Comparison of ENCODE assay signal across 9 mouse cellular contexts in the genomic region with DNA sequence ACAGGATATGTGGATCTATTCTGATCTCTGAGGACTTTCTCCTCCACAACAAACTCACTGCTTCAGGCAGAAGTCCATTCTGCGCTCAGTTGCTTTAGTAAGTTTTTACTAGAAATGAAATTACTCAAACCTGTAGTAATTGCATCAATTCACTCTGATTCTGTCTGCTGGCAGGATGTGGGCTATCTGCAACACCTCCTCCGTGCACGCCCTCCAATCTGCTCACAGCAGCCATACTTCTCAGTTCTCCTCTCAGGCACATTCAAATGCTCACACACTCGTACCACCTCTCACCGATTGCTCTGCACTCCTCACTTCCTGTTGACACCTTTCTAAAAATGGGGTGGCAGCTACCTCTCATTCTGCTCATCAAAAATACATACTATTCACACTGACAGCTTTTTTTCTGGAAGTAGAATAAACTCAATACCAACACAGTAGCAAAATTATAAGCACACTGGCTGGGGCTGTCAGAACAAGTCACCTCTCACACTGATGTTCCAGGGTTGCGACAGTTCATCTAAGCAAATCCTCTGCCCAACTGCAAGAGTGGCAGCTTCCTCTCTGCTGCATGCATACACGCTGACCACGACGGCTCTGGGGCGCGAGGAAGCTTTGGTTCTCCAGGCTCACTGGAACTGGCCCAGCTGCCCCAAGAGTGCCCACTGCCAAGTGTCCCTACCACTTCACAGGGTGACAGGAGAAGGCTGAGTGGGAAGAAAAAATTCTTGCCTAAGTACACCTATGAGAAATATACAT. TPM values are rescaled to one million over a fixed set of nuclear protein-coding genes. Genes with fewer than 3 reads are reported as not detected.
DNase-seq lines count a peak whose midpoint lies in the region; ATAC-seq and TF ChIP-seq lines count a peak whose summit lies in the region.
"Had no signal": no experiment of that assay in that cellular context is flagged by ENCODE, and none has a peak within 500 bp of the region (broad histone marks: within the 10 kb centered on the region; RNA-seq: fewer than 3 reads in every experiment).

No protein-coding gene starts in this region.

- H3K4me2 ChIP-seq in heart, embryonic 11.5 days = no peak overlapping the region
- H3K4me2 ChIP-seq in liver, embryonic 16.5 days (ENCODE audit: low read depth, low read length) = no peak overlapping the region
- H3K4me2 ChIP-seq: embryonic facial prominence, embryonic 13.5 days had no signal

- H3K4me3 ChIP-seq in heart, embryonic 11.5 days (ENCODE audit: low read depth, low read length) = no peak overlapping the region
- no peak overlapping the region for H3K4me3 ChIP-seq in heart, embryonic 10.5 days
- H3K4me3 ChIP-seq in liver, embryonic 16.5 days (ENCODE audit: low read depth, low read length) = no peak overlapping the region
- H3K4me3 ChIP-seq in small intestine, adult 2 months (ENCODE audit: low read depth, low read length) = no peak overlapping the region
- H3K4me3 ChIP-seq: embryonic facial prominence, embryonic 13.5 days had no signal

- TF ChIP-seq CTCF in small intestine, adult 2 months (IDR thresholded peaks at IDR 0.05; ENCODE audit: extremely low read depth, insufficient read length, insufficient replicate concordance, low read depth, low read length) = no peak

- H3K4me1 ChIP-seq in heart, embryonic 11.5 days (ENCODE audit: control insufficient read depth, insufficient read depth, low read length) = peaks cover 20% of the 10 kb centered on the region
- peaks cover 30% of the 10 kb centered on the region for H3K4me1 ChIP-seq in heart, embryonic 10.5 days
- H3K4me1 ChIP-seq in liver, embryonic 16.5 days (ENCODE audit: control insufficient read depth, low read depth, low read length) = peaks cover 11% of the 10 kb centered on the region
- H3K4me1 ChIP-seq in small intestine, adult 2 months (ENCODE audit: control insufficient read depth, insufficient read depth, insufficient read length, low read length) = peaks cover 7% of the 10 kb centered on the region; the same call in 1 of the 2 replicates

- peak overlapping the region; percentile 25; the same call in 1 of the 2 replicates for H3K27ac ChIP-seq in heart, embryonic 11.5 days (ENCODE audit: low read depth, low read length)
- H3K27ac ChIP-seq in heart, embryonic 10.5 days = no peak overlapping the region
- no peak overlapping the region for H3K27ac ChIP-seq in liver, embryonic 16.5 days (ENCODE audit: low read length)
- H3K27ac ChIP-seq in small intestine, adult 2 months (ENCODE audit: insufficient read depth, low read depth, low read length) = peak overlapping the region; percentile 61
- H3K27ac ChIP-seq: embryonic facial prominence, embryonic 13.5 days had no signal

- H3K9ac ChIP-seq in heart, embryonic 11.5 days (ENCODE audit: low read depth, low read length) = 0 out of 2 replicates have a peak overlapping the region, but pooled peaks have one; percentile 16
- no peak overlapping the region for H3K9ac ChIP-seq in liver, embryonic 16.5 days (ENCODE audit: low read depth, low read length)
- H3K9ac ChIP-seq: embryonic facial prominence, embryonic 13.5 days had no signal

- no peak for ATAC-seq in heart, embryonic 11.5 days (replicated peaks; ENCODE audit: insufficient number of reproducible peaks, low FRiP score, low TSS enrichment)
- peak; percentile 98 for ATAC-seq in CD4-positive, CD25-positive, alpha-beta regulatory T cell, adult 4 months
- ATAC-seq in liver, embryonic 16.5 days (ENCODE audit: low read depth) = peak; percentile 47; the same call in 1 of the 2 replicates

- peaks cover 7% of the 10 kb centered on the region; the same call in 1 of the 2 replicates for H3K36me3 ChIP-seq in heart, embryonic 11.5 days (ENCODE audit: control insufficient read depth, insufficient read depth, low read length)
- peaks cover 32% of the 10 kb centered on the region for H3K36me3 ChIP-seq in heart, embryonic 10.5 days
- peaks cover 11% of the 10 kb centered on the region for H3K36me3 ChIP-seq in liver, embryonic 16.5 days (ENCODE audit: control insufficient read depth, insufficient read depth)
- H3K36me3 ChIP-seq in small intestine, adult 2 months (ENCODE audit: control insufficient read depth, insufficient read depth, low read length) = peaks cover 17% of the 10 kb centered on the region

- WGBS in heart, embryonic 11.5 days (ENCODE audit: insufficient replicate concordance) = 68% methylated on average over 11 of the region's 11 CpGs
- 73% methylated on average over 11 of the region's 11 CpGs for WGBS in heart, embryonic 10.5 days
- 38% methylated on average over 11 of the region's 11 CpGs for WGBS in liver, embryonic 16.5 days (ENCODE audit: insufficient replicate concordance)
- WGBS in small intestine, adult 2 months = 70% methylated on average over 11 of the region's 11 CpGs

- TF ChIP-seq POLR2A in small intestine, adult 2 months (IDR thresholded peaks at IDR 0.05; ENCODE audit: low read depth, low read length) = no peak

- H3K27me3 ChIP-seq in heart, embryonic 11.5 days (ENCODE audit: control insufficient read depth, insufficient read depth, low read length) = no peaks in the 10 kb centered on the region
- H3K27me3 ChIP-seq in heart, embryonic 10.5 days (ENCODE audit: insufficient read depth, poor library complexity, severe bottlenecking) = no peaks in the 10 kb centered on the region
- H3K27me3 ChIP-seq in liver, embryonic 16.5 days (ENCODE audit: control insufficient read depth, insufficient read depth, low read depth, low read length) = no peaks in the 10 kb centered on the region
- no peaks in the 10 kb centered on the region for H3K27me3 ChIP-seq in small intestine, adult 2 months (ENCODE audit: control insufficient read depth, insufficient read depth, low read length)
- H3K27me3 ChIP-seq: embryonic facial prominence, embryonic 13.5 days had no signal

- DNase-seq in heart, embryonic 10.5 days (ENCODE audit: low spot score) = no peak
- DNase-seq in testis, postnatal 14 days (ENCODE audit: low spot score) = no peak
- DNase-seq in urinary bladder, postnatal 36 days (ENCODE audit: low spot score in 2 of 2) = no peak
- DNase-seq in yolk sac, embryonic 10.5 days (ENCODE audit: low spot score) = no peak

- no peaks in the 10 kb centered on the region for H3K9me3 ChIP-seq in heart, embryonic 11.5 days (replicated peaks; ENCODE audit: control insufficient read depth, low read length)
- no peaks in the 10 kb centered on the region for H3K9me3 ChIP-seq in heart, embryonic 10.5 days
- H3K9me3 ChIP-seq in liver, embryonic 16.5 days (replicated peaks; ENCODE audit: control insufficient read depth, low read length) = no peaks in the 10 kb centered on the region
- H3K9me3 ChIP-seq: embryonic facial prominence, embryonic 13.5 days had no signal

RNA-seq across cellular contexts. Expression of gene Bptf, which starts 29.3 kb away (rescaled TPM):
- 21.2 and 26.5 TPM in 2 replicates for polyA plus RNA-seq in heart, embryonic 11.5 days (2014; fragmentation: Nextera tagmentation; extraction: Ambion mirVana)
- 19.1 and 25.5 TPM in 2 replicates for polyA plus RNA-seq in heart, embryonic 10.5 days (2016; fragmentation: Nextera tagmentation; extraction: Ambion mirVana)
- polyA plus RNA-seq in CD4-positive, CD25-positive, alpha-beta regulatory T cell, adult 4 months (2017; shearing (Covaris generic)) = 10 to 100 TPM; 78.0 to 83.2 TPM
- polyA plus RNA-seq in liver, embryonic 16.5 days (2015; fragmentation: Nextera tagmentation; extraction: Ambion mirVana) = 7.1 and 8.0 TPM in 2 replicates
- 5.6 and 15.2 TPM in 2 replicates for polyA plus RNA-seq in small intestine, adult 2 months (2012; rRNA removed)

Comparison
In these comparisons a context has a peak if more than half of its experiments do, and no peak if none do; other contexts are left out.
1. H3K27ac ChIP-seq: peak in heart, embryonic 11.5 days (single experiment) and small intestine, adult 2 months (single experiment); none in heart, embryonic 10.5 days (single experiment) and liver, embryonic 16.5 days (single experiment).